Mouse (Mus musculus) small intestine, adult 2 months (tissue): Measurements from ENCODE around the gene Dock8. TPM values are rescaled to one million over a fixed set of nuclear protein-coding genes. Genes with fewer than 3 reads are reported as not detected.

Experiments used
- H3K27ac ChIP-seq: fragments of 200-500 bp; 2 replicates; pipeline ENCODE4 v1.5.1; 2012; ENCODE audit warnings: low read depth, low read length, control low read depth, inconsistent platforms; ENCODE audit not compliant: insufficient read depth
- H3K27me3 ChIP-seq: fragments of 200-500 bp; 2 replicates; pipeline ENCODE4 v1.6.1; 2012; ENCODE audit warnings: mild to moderate bottlenecking, moderate library complexity, low read length, inconsistent platforms; ENCODE audit not compliant: control insufficient read depth, insufficient read depth
- H3K36me3 ChIP-seq: fragments of 200-500 bp; 2 replicates; pipeline ENCODE4 v1.6.1; 2012; ENCODE audit warnings: mild to moderate bottlenecking, low read length, control low read depth, inconsistent platforms; ENCODE audit not compliant: control insufficient read depth, insufficient read depth
- H3K4me1 ChIP-seq: fragments of 200-500 bp; 2 replicates; pipeline ENCODE4 v1.6.1; 2012; ENCODE audit warnings: low read length, inconsistent platforms, mixed read lengths; ENCODE audit not compliant: control insufficient read depth, insufficient read depth, insufficient read length
- H3K4me3 ChIP-seq: fragments of 200-500 bp; 2 replicates; pipeline ENCODE4 v1.5.1; 2012; ENCODE audit warnings: low read depth, mild to moderate bottlenecking, control low read depth, inconsistent platforms, low read length, moderate library complexity
- CTCF ChIP-seq: fragments of 200-500 bp; IDR thresholded peaks from 2 replicates; pipeline ENCODE4 v1.5.1; 2012; ENCODE audit warnings: low read depth, mild to moderate bottlenecking, control low read depth, inconsistent platforms, low read length, moderate library complexity, mixed read lengths; ENCODE audit not compliant: insufficient replicate concordance, insufficient read length; ENCODE audit errors: extremely low read depth
- POLR2A ChIP-seq: fragments of 200-500 bp; IDR thresholded peaks from 2 replicates; pipeline ENCODE4 v1.6.1; 2012; ENCODE audit warnings: low read depth, mild to moderate bottlenecking, control low read depth, inconsistent platforms, low read length, moderate library complexity
- WGBS: fragments of 180-500 bp; shearing (Covaris S2); methylation state at CpG from one replicate; pipeline ENCODE4 v1.1.7; 2018; 5-methylcytosine and 5-hydroxymethylcytosine counted together
- polyA plus RNA-seq: library from polyadenylated mRNA; depleted of rRNA; stranded (reverse); fragments of >200 nt; gene quantifications from 2 replicates; pipeline ENCODE4 v1.2.3, GENCODE M21; 2012; rRNA removed

Dock8 gene
- polyA plus RNA-seq, 1 experiment: 14.7 TPM

DNA sequence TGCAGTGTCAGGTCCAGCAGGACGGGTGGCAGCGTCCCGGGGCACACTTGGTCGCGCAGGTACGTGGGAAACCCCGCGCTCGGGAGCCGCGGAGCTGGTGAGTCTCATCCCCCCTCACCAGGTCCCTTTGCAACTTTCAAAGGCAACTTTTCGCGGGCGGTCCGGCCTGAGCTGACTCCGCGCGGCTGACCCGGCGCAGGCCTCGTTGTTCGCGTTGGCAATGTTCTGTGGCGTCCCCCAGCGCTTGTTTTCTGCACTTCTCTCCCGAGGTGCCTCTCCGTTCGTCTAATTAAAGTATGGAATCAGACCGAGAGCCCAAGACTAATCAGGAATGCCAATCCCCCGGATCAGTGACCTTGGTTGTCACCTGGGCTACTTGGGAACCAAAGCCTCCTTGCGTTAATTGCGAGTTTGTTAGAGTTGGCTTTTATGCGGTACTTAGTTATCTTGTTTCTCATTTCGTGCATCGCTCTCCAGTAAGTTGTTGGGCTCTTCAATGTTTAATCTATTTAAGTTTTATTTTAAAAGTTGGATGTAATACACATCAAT, 238.2 kb downstream of the Dock8 start:
- no peaks in the 10 kb centered on the region for H3K27me3 ChIP-seq
- H3K4me1 ChIP-seq: no peaks in the 10 kb centered on the region
- peak overlapping the region; percentile 82 for H3K4me3 ChIP-seq
- H3K27ac ChIP-seq: peak overlapping the region; percentile 71
- TF ChIP-seq POLR2A (0 out of 2 replicates have a peak, but pooled peaks have one; percentile 9), CTCF (no peak)
- no peaks in the 10 kb centered on the region for H3K36me3 ChIP-seq
- under 1% methylated on average over 35 of the region's 35 CpGs for WGBS

GRCm38 (mm10) chr19:25238121-25238520, 238.8 kb downstream of the Dock8 start:
- 6% methylated on average over 13 of the region's 13 CpGs for WGBS
- no peak for TF ChIP-seq CTCF

GRCm38 (mm10) chr19:25243566-25243965, 244.2 kb downstream of the Dock8 start:
- peaks cover 19% of the 10 kb centered on the region; the same call in 1 of the 2 replicates for H3K4me1 ChIP-seq
- TF ChIP-seq POLR2A (no peak), CTCF (no peak)
- no peaks in the 10 kb centered on the region for H3K27me3 ChIP-seq
- no peak overlapping the region for H3K27ac ChIP-seq
- WGBS: 27% methylated on average over 4 of the region's 4 CpGs
- no peaks in the 10 kb centered on the region for H3K36me3 ChIP-seq
- no peak overlapping the region for H3K4me3 ChIP-seq

More at GRCm38 (mm10) chr19:25238121-25238520, 238.8 kb downstream of the Dock8 start:
- Histone ChIP-seq H3K27me3 (no peaks in the 10 kb centered on the region), H3K36me3 (no peaks in the 10 kb centered on the region), H3K4me3 (peak overlapping the region; percentile 43), H3K4me1 (no peaks in the 10 kb centered on the region), H3K27ac (no peak overlapping the region)

- H3K4me1 ChIP-seq: peaks cover 22% of the 10 kb centered on the region
- H3K27ac ChIP-seq: no peak overlapping the region
- H3K27me3 ChIP-seq: no peaks in the 10 kb centered on the region
- H3K36me3 ChIP-seq: no peaks in the 10 kb centered on the region
- WGBS: 40% methylated on average over 8 of the region's 8 CpGs
- no peak for TF ChIP-seq POLR2A
- no peak for TF ChIP-seq CTCF
- H3K4me3 ChIP-seq: no peak overlapping the region
Measured at GRCm38 (mm10) chr19:25246062-25246461, 246.7 kb downstream of the Dock8 start.

DNA sequence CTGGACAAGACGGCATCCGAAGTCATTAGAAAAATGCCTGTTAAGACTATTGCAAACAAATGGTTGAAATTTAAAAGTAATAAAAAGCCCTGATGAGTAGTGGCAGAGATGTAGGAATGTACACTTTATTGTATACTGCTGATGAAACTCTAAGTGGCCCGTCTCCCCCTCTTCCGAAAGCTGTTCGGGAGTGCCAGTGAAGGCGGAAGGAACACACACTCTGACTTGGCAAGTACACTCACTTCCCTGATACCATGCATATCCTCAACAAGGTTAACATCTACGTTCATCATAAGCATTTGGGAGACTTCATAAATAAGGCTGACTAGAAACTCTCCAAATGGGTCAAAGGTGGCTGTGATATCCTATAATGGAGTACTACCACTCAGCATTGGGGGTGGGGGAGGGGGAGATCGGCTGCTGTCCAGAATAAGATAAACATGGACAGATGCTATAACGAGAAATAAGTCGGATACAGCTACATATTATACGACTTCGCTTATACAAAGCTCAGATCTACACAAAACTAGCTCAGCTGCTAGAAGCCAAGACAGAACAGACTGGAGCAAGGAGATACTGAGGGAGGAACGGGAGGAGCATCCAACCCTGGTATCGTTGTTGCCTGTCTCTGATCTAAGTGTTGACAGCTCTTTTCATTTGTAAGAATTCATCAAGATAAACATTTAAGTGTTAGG, 248.7 kb downstream of the Dock8 start:
- WGBS: 39% methylated on average over 14 of the region's 14 CpGs
- H3K27ac ChIP-seq: no peak overlapping the region
- no peak for TF ChIP-seq CTCF
- no peak for TF ChIP-seq POLR2A

DNA sequence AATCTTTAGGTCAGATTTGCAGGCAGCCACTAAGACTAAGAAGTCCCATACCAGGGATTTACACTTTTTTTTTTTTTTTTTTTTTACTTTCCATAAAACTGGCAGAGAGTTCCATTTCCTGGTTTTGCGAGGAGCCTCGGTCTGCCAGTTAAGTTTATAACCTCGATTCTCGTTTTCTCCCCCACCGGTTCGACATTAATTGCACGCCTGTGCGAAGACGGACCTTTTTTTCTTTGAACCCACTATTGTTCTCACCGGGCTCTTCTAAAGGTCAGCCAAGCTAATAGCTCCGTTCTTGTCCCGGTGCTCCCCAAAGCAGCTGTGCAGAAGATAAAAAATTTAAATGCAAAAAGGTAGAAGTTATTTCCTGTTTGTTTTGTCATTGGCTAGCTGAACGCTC, 249.9 kb downstream of the Dock8 start:
- peak overlapping the region; percentile 31; the same call in 1 of the 2 replicates for H3K4me3 ChIP-seq
- H3K36me3 ChIP-seq: no peaks in the 10 kb centered on the region
- H3K27me3 ChIP-seq: no peaks in the 10 kb centered on the region
- TF ChIP-seq POLR2A (no peak), CTCF (no peak)
- 16% methylated on average over 13 of the region's 13 CpGs for WGBS
- peaks cover 18% of the 10 kb centered on the region for H3K4me1 ChIP-seq
- H3K27ac ChIP-seq: peak overlapping the region; percentile 48

More for the DNA sequence above, 248.7 kb downstream of the Dock8 start:
- Histone ChIP-seq H3K27me3 (no peaks in the 10 kb centered on the region), H3K4me3 (no peak overlapping the region), H3K4me1 (peaks cover 22% of the 10 kb centered on the region), H3K36me3 (no peaks in the 10 kb centered on the region)

DNA sequence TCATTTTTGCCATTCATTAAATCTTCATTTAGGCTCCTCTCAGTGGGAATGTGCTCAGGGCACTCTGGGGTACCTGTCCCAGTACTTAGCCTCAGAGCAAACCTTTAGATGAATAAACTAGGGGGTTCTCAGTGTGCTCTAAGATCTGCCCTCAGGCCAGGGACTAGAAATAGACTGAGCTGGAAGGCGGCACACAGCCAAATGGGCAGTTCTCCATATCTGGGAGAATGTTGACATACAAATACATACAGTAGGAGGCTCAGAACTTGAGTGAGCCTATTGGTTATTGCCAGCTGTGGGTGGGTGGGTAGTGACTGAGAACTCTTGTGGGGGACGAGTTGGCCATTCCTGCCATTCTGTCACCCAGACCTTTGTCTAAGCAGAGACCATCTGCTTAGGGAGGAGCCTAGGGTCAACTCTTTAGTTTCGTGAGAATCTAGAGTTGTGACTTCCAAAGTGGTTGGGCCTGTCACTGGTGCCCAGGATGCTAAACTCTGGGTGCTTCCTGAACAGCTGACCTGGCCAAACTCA, 252.3 kb downstream of the Dock8 start:
- Histone ChIP-seq H3K36me3 (no peaks in the 10 kb centered on the region), H3K4me3 (no peak overlapping the region), H3K27ac (no peak overlapping the region), H3K27me3 (no peaks in the 10 kb centered on the region), H3K4me1 (peaks cover 12% of the 10 kb centered on the region)
- no peak for TF ChIP-seq POLR2A
- no peak for TF ChIP-seq CTCF
- WGBS: 74% methylated on average over 3 of the region's 3 CpGs

Other genes with a start within 250 kb of the Dock8 start
- 18.3 and 18.4 TPM in 2 replicates for gene Pgm5, start 137.7 kb upstream of the Dock8 start, polyA plus RNA-seq
- 4.6 and 5.5 TPM in 2 replicates for gene Gm10053, start 123.8 kb upstream of the Dock8 start, polyA plus RNA-seq
- gene Foxd4, start 98.3 kb upstream of the Dock8 start, polyA plus RNA-seq: not detected in 2 replicates
- gene Cbwd1, start 37.9 kb upstream of the Dock8 start, polyA plus RNA-seq: 0.27 and 0.62 TPM in 2 replicates
- gene Kank1, start 237.4 kb downstream of the Dock8 start, polyA plus RNA-seq: 6.0 and 6.3 TPM in 2 replicates